Mouse (Mus musculus) kidney, adult 2 months (tissue): ENCODE measurements around the gene Cd164l2. TPM values are rescaled to one million over a fixed set of nuclear protein-coding genes. Genes with fewer than 3 reads are reported as not detected.

ENCODE experiments used
- DNase-seq: peaks from one replicate; pipeline ENCODE4 v3.0.0; 2021
- H3K27ac ChIP-seq: fragments of 200-500 bp; 2 replicates; pipeline ENCODE4 v1.5.1; 2012; ENCODE audit warnings: low read depth, low read length, control low read depth, inconsistent platforms; ENCODE audit not compliant: insufficient read depth
- H3K27me3 ChIP-seq: fragments of 200-500 bp; replicated peaks from 2 replicates; pipeline ENCODE4 v1.6.1; 2012; ENCODE audit warnings: mild to moderate bottlenecking, moderate library complexity, low read length, inconsistent platforms; ENCODE audit not compliant: control insufficient read depth, insufficient read depth
- H3K36me3 ChIP-seq: fragments of 200-500 bp; 2 replicates; pipeline ENCODE4 v1.6.1; 2012; ENCODE audit warnings: mild to moderate bottlenecking, moderate library complexity, low read length, inconsistent platforms; ENCODE audit not compliant: control insufficient read depth, insufficient read depth
- H3K4me1 ChIP-seq: fragments of 200-500 bp; 2 replicates; pipeline ENCODE4 v1.6.1; 2011; ENCODE audit warnings: low read length; ENCODE audit not compliant: control insufficient read depth, insufficient read depth
- H3K4me3 ChIP-seq: fragments of 200-500 bp; 2 replicates; pipeline ENCODE4 v1.5.1; 2011; ENCODE audit warnings: mild to moderate bottlenecking, low read depth, low read length, control low read depth; ENCODE audit not compliant: insufficient read depth
- CTCF ChIP-seq: fragments of 200-500 bp; conservative IDR thresholded peaks from 2 replicates; pipeline ENCODE4 v1.5.1; 2011; ENCODE audit warnings: low read depth, mild to moderate bottlenecking, control low read depth, low read length, moderate library complexity, mixed read lengths; ENCODE audit not compliant: insufficient read depth, insufficient read length
- POLR2A ChIP-seq: fragments of 200-500 bp; IDR thresholded peaks from one replicate; pipeline ENCODE4 v1.6.1; 2011; ENCODE audit warnings: low read depth, low read length, control low read depth
- WGBS: fragments of 180-500 bp; shearing (Covaris S2); methylation state at CpG from one replicate; pipeline ENCODE4 v1.1.7; 2018; 5-methylcytosine and 5-hydroxymethylcytosine counted together
- polyA plus RNA-seq: library from polyadenylated mRNA; depleted of rRNA; stranded (reverse); fragments of >200 nt; gene quantifications from 2 replicates; pipeline ENCODE4 v1.2.3, GENCODE M21; 2012

Cd164l2 gene
- polyA plus RNA-seq, 1 experiment = 15.3 TPM

GRCm38 (mm10) chr4:133195014-133195413, 16.9 kb upstream of the Cd164l2 start:
- H3K4me3 ChIP-seq = no peak overlapping the region
- TF ChIP-seq CTCF (no peak), POLR2A (no peak)
- no peak overlapping the region for H3K27ac ChIP-seq
- H3K27me3 ChIP-seq = no peaks in the 10 kb centered on the region
- peaks cover 25% of the 10 kb centered on the region for H3K4me1 ChIP-seq
- H3K36me3 ChIP-seq = peaks cover 4% of the 10 kb centered on the region; the same call in 1 of the 2 replicates
- DNase-seq = no peak
- 76% methylated on average over 4 of the region's 4 CpGs for WGBS

DNA sequence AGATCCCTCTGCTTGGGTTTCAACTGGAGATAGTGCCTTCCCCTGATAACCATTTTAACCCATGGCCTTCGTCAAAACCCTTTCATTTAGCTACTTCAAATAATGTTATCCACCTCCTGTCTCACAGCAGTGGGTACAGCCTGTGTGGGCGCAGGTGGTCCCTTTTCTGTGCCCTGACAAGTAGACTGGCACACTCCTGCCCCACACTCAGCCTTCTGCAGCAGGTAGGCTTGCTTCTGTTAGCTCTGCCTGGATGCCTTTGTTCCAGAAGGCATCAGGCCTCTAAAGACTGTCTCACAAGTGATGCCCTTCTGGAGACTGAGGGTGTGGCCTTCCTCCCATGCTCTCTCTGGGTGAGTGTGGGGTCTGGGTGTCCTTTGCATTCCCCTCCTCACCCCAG, 15.8 kb upstream of the Cd164l2 start:
- H3K36me3 ChIP-seq = peaks cover 2% of the 10 kb centered on the region; the same call in 1 of the 2 replicates
- no peak for TF ChIP-seq POLR2A
- H3K27ac ChIP-seq = peak overlapping the region; percentile 61
- H3K4me1 ChIP-seq = peaks cover 32% of the 10 kb centered on the region
- DNase-seq = no peak
- H3K4me3 ChIP-seq = no peak overlapping the region
- 90% methylated on average over 2 of the region's 2 CpGs for WGBS
- no peaks in the 10 kb centered on the region for H3K27me3 ChIP-seq

DNA sequence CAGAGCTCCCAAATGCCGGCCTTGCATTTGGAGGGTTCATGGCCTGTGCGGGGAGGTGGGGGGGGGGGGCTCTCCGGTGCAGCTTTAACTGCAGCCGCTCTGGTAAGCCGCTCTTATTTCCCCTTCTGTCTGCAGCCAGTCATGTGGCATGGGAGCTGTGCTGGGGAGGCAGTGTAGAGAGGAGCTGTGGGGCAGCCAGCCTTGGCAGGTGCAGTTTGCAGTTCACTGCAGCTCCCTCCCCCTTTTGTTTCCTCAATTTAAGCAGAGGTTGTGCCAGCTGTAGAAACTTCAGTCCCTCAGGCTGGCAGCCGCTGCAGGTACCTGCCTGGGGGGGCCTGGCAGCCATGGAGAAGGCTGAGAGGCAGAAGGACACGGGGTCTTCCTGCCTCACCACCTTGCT, 15.1 kb upstream of the Cd164l2 start:
- TF ChIP-seq POLR2A (no peak), CTCF (no peak)
- Histone ChIP-seq H3K4me3 (no peak overlapping the region), H3K4me1 (peaks cover 36% of the 10 kb centered on the region), H3K27me3 (no peaks in the 10 kb centered on the region), H3K36me3 (peaks cover 2% of the 10 kb centered on the region; the same call in 1 of the 2 replicates), H3K27ac (peak overlapping the region; percentile 73)
- 24% methylated on average over 7 of the region's 7 CpGs for WGBS
- DNase-seq = peak; percentile 56

DNA sequence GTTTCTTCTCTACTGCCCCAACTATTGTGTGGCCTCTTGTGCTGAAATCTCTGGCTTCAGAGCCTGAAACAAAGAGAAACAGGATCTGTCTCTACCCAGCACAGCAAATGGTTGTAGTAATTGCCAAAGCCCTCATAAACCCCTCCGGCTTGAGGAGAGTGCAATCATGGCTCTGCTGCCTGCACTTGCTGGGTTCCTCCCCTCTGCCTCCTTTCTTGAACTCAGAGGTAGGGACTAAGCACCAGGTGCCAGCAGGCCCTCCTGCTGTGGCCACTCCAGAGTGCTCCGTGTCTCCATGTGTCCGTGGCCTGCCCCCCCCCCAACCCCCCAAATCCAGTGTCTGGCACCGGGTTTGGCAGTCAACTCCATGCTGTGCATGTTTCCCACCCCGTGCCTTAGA, 14.6 kb upstream of the Cd164l2 start:
- peaks cover 36% of the 10 kb centered on the region for H3K4me1 ChIP-seq
- peak overlapping the region; percentile 73 for H3K27ac ChIP-seq
- no peak for DNase-seq
- no peak overlapping the region for H3K4me3 ChIP-seq
- no peak for TF ChIP-seq POLR2A
- TF ChIP-seq CTCF = no peak
- H3K27me3 ChIP-seq = no peaks in the 10 kb centered on the region
- peaks cover 2% of the 10 kb centered on the region; the same call in 1 of the 2 replicates for H3K36me3 ChIP-seq
- WGBS = 22% methylated on average over 5 of the region's 5 CpGs

GRCm38 (mm10) chr4:133197801-133198286, 14.1 kb upstream of the Cd164l2 start:
- DNase-seq = peak; percentile 83
- peaks cover 36% of the 10 kb centered on the region for H3K4me1 ChIP-seq
- no peak overlapping the region for H3K4me3 ChIP-seq
- H3K27ac ChIP-seq = peak overlapping the region; percentile 73
- WGBS = 31% methylated on average over 13 of the region's 13 CpGs
- H3K36me3 ChIP-seq = peaks cover 2% of the 10 kb centered on the region; the same call in 1 of the 2 replicates
- H3K27me3 ChIP-seq = no peaks in the 10 kb centered on the region
- TF ChIP-seq POLR2A (no peak), CTCF (no peak)

GRCm38 (mm10) chr4:133198337-133199180, 13.4 kb upstream of the Cd164l2 start:
- DNase-seq = no peak
- no peak for TF ChIP-seq CTCF
- no peak for TF ChIP-seq POLR2A
- 30% methylated on average over 19 of the region's 19 CpGs for WGBS
- no peaks in the 10 kb centered on the region for H3K27me3 ChIP-seq
- H3K36me3 ChIP-seq = peaks cover 2% of the 10 kb centered on the region; the same call in 1 of the 2 replicates
- no peak overlapping the region for H3K4me3 ChIP-seq
- peaks cover 36% of the 10 kb centered on the region for H3K4me1 ChIP-seq
- peak overlapping the region; percentile 20; the same call in 1 of the 2 replicates for H3K27ac ChIP-seq

GRCm38 (mm10) chr4:133199743-133200142, 12.2 kb upstream of the Cd164l2 start:
- DNase-seq = no peak
- Histone ChIP-seq H3K4me3 (no peak overlapping the region), H3K27ac (no peak overlapping the region), H3K36me3 (0 out of 2 replicates have a peak, but pooled peaks cover 2% of the 10 kb centered on the region), H3K27me3 (no peaks in the 10 kb centered on the region), H3K4me1 (peaks cover 36% of the 10 kb centered on the region)
- 77% methylated on average over 6 of the region's 6 CpGs for WGBS
- TF ChIP-seq CTCF = no peak
- TF ChIP-seq POLR2A = no peak
